Mouse (Mus musculus) liver, postnatal 0 days (tissue): Measurements from ENCODE around the gene Hspa1b. TPM values are rescaled to one million over a fixed set of nuclear protein-coding genes. Genes with fewer than 3 reads are reported as not detected.
"Not testable (repeated sequence)": the region's sequence is repeated elsewhere in the genome, so short reads cannot be mapped to it uniquely, and the experiment has no call there.

Source experiments
- ATAC-seq: fragments of 200-750 bp; cut with Nextera tagmentation; 2 replicates; pipeline ENCODE4 v1.8.0; 2017; ENCODE audit warnings: mild to moderate bottlenecking, moderate library complexity
- DNase-seq: peaks from one replicate; pipeline ENCODE4 v3.0.0-alpha.2; 2016
- H3K27ac ChIP-seq: fragments of 300-500 bp; sonication (generic); 2 replicates; pipeline ENCODE4 v1.5.1; 2014; ENCODE audit warnings: antibody characterized with exemption, moderate library complexity, mild to moderate bottlenecking, low read depth
- H3K27me3 ChIP-seq: fragments of 300-500 bp; sonication (generic); 2 replicates; pipeline ENCODE4 v1.6.1; 2014; ENCODE audit warnings: low read length, control low read depth, mixed read lengths; ENCODE audit not compliant: insufficient read depth
- H3K36me3 ChIP-seq: fragments of 300-500 bp; sonication (generic); replicated peaks from 2 replicates; pipeline ENCODE4 v1.6.1; 2014; ENCODE audit warnings: mild to moderate bottlenecking, control low read depth, low read length, moderate library complexity, mixed read lengths; ENCODE audit not compliant: insufficient read depth
- H3K4me1 ChIP-seq: fragments of 300-500 bp; sonication (generic); 2 replicates; pipeline ENCODE4 v1.6.1; 2014; ENCODE audit warnings: antibody characterized with exemption, mild to moderate bottlenecking, control low read depth; ENCODE audit not compliant: insufficient read depth
- H3K4me2 ChIP-seq: fragments of 300-500 bp; sonication (generic); 2 replicates; pipeline ENCODE4 v1.6.1; 2014; ENCODE audit warnings: low read depth, mild to moderate bottlenecking, low read length, moderate library complexity, mixed read lengths
- H3K4me3 ChIP-seq: fragments of 300-500 bp; sonication (generic); 2 replicates; pipeline ENCODE4 v1.5.1; 2014; ENCODE audit warnings: low read depth, low read length
- H3K9ac ChIP-seq: fragments of 300-500 bp; sonication (generic); replicated peaks from 2 replicates; pipeline ENCODE4 v1.6.1; 2014; ENCODE audit warnings: mild to moderate bottlenecking, moderate library complexity
- H3K9me3 ChIP-seq: fragments of 300-500 bp; sonication (generic); 2 replicates; pipeline ENCODE4 v1.6.1; 2016; ENCODE audit warnings: mild to moderate bottlenecking, control low read depth, low read length, mixed read lengths
- CTCF ChIP-seq: sonication (generic); IDR thresholded peaks from 2 replicates; pipeline ENCODE4 v1.5.1; 2016; ENCODE audit warnings: antibody characterized with exemption, low read depth
- EP300 ChIP-seq: IDR thresholded peaks from 2 replicates; pipeline ENCODE4 v1.6.1; 2016; ENCODE audit warnings: antibody characterized with exemption, low read depth, mild to moderate bottlenecking
- WGBS: fragments of 180-500 bp; shearing (Covaris S2); extraction: QIAGEN DNeasy Blood & Tissue Kit; methylation state at CpG from one replicate; pipeline ENCODE4 v1.1.7; 2014; ENCODE audit not compliant: insufficient replicate concordance; 5-methylcytosine and 5-hydroxymethylcytosine counted together
- polyA plus RNA-seq: library from polyadenylated mRNA; unstranded; fragments of >200 nt; fragmentation: Nextera tagmentation; extraction: Ambion mirVana; gene quantifications from 2 replicates; pipeline ENCODE4 v1.2.1, GENCODE M21; 2015

The Hspa1b gene
- polyA plus RNA-seq, 1 experiment from 2014 or later: 0.06 TPM

- H3K36me3 ChIP-seq: peaks cover 19% of the 10 kb centered on the region
- ATAC-seq: no peak
- 73% methylated on average over 5 of the region's 5 CpGs for WGBS
- peak overlapping the region; percentile 17 for H3K9ac ChIP-seq
- peak overlapping the region; percentile 75 for H3K4me2 ChIP-seq
- peak overlapping the region; percentile 1; the same call in 1 of the 2 replicates for H3K27ac ChIP-seq
- DNase-seq: no peak
- H3K9me3 ChIP-seq: no peaks in the 10 kb centered on the region
- no peaks in the 10 kb centered on the region for H3K27me3 ChIP-seq
- peak overlapping the region; percentile 85 for H3K4me3 ChIP-seq
- H3K4me1 ChIP-seq: peaks cover 32% of the 10 kb centered on the region
- TF ChIP-seq CTCF (no peak), EP300 (0 out of 2 replicates have a peak, but pooled peaks have one; percentile 1)
These were observed 38.1 kb upstream of the Hspa1b start for GRCm38 (mm10) chr17:34997142-34997483.

GRCm38 (mm10) chr17:34996411-34997141, 37.5 kb upstream of the Hspa1b start:
- Histone ChIP-seq H3K27me3 (no peaks in the 10 kb centered on the region), H3K36me3 (peaks cover 19% of the 10 kb centered on the region), H3K27ac (peak overlapping the region; percentile 1), H3K4me2 (peak overlapping the region; percentile 75), H3K9me3 (no peaks in the 10 kb centered on the region), H3K9ac (peak overlapping the region; percentile 17), H3K4me3 (peak overlapping the region; percentile 85), H3K4me1 (peaks cover 30% of the 10 kb centered on the region)
- TF ChIP-seq CTCF (no peak), EP300 (0 out of 2 replicates have a peak, but pooled peaks have one; percentile 8)
- DNase-seq: peak; percentile 22
- no peak for ATAC-seq
- 76% methylated on average over 12 of the region's 14 CpGs for WGBS

- not testable (repeated sequence) for H3K27ac ChIP-seq, ATAC-seq, H3K9me3 ChIP-seq, H3K27me3 ChIP-seq, H3K4me3 ChIP-seq
- 0 out of 2 replicates have a peak overlapping the region, but pooled peaks have one; percentile 22 for H3K9ac ChIP-seq
- peak; percentile 23 for DNase-seq
- peaks cover 30% of the 10 kb centered on the region for H3K4me1 ChIP-seq
- 82% methylated on average over 4 of the region's 4 CpGs for WGBS
- H3K4me2 ChIP-seq: peak overlapping the region; percentile 34; the same call in 1 of the 2 replicates
- peaks cover 21% of the 10 kb centered on the region for H3K36me3 ChIP-seq
These were observed 36.9 kb upstream of the Hspa1b start for GRCm38 (mm10) chr17:34995927-34996326.

GRCm38 (mm10) chr17:34995192-34995591, 36.2 kb upstream of the Hspa1b start:
- peaks cover 28% of the 10 kb centered on the region for H3K36me3 ChIP-seq
- DNase-seq, H3K4me3 ChIP-seq, H3K9me3 ChIP-seq, ATAC-seq, H3K4me2 ChIP-seq, H3K27me3 ChIP-seq, H3K27ac ChIP-seq, H3K9ac ChIP-seq: not testable (repeated sequence)
- WGBS: 74% methylated on average over 4 of the region's 4 CpGs
- H3K4me1 ChIP-seq: peaks cover 30% of the 10 kb centered on the region

GRCm38 (mm10) chr17:34994751-34995150, 35.7 kb upstream of the Hspa1b start:
- H3K36me3 ChIP-seq: peaks cover 30% of the 10 kb centered on the region
- H3K27me3 ChIP-seq: no peaks in the 10 kb centered on the region
- DNase-seq (no peak), ATAC-seq (no peak)
- H3K9ac ChIP-seq: no peak overlapping the region
- H3K4me2 ChIP-seq: no peak overlapping the region
- peaks cover 27% of the 10 kb centered on the region for H3K4me1 ChIP-seq
- no peaks in the 10 kb centered on the region for H3K9me3 ChIP-seq
- H3K27ac ChIP-seq: no peak overlapping the region
- no peak overlapping the region for H3K4me3 ChIP-seq
- TF ChIP-seq CTCF: no peak
- TF ChIP-seq EP300: no peak

GRCm38 (mm10) chr17:34984218-34984617, 25.2 kb upstream of the Hspa1b start:
- TF ChIP-seq EP300 (no peak), CTCF (peak; percentile 83)
- 73% methylated on average over 2 of the region's 2 CpGs for WGBS
- Histone ChIP-seq H3K4me1 (peaks cover 15% of the 10 kb centered on the region), H3K4me2 (no peak overlapping the region), H3K27me3 (no peaks in the 10 kb centered on the region), H3K9me3 (no peaks in the 10 kb centered on the region), H3K27ac (no peak overlapping the region), H3K4me3 (no peak overlapping the region), H3K9ac (no peak overlapping the region), H3K36me3 (peaks cover 17% of the 10 kb centered on the region)
- no peak for ATAC-seq
- no peak for DNase-seq
